Mouse (Mus musculus) forebrain, embryonic 14.5 days (tissue): ENCODE results near the gene Fdx1. TPM values are rescaled to one million over a fixed set of nuclear protein-coding genes. Genes with fewer than 3 reads are reported as not detected.
A peak's percentile ranks its signal among the peaks of the same experiment; 100 is the strongest.

Experiments
- ATAC-seq: fragments of 200-750 bp; cut with Nextera tagmentation; 2 replicates; pipeline ENCODE4 v1.8.0; 2017; ENCODE audit warnings: mild to moderate bottlenecking, moderate library complexity
- DNase-seq: peaks from one replicate; pipeline ENCODE4 v3.0.0-alpha.2; 2015; ENCODE audit warnings: low spot score
- H3K27ac ChIP-seq: fragments of 300-500 bp; sonication (generic); 2 replicates; pipeline ENCODE4 v1.5.1; 2014; ENCODE audit warnings: low read depth, mild to moderate bottlenecking, control low read depth, low read length, moderate library complexity
- H3K27me3 ChIP-seq: fragments of 300-500 bp; sonication (generic); replicated peaks from 2 replicates; pipeline ENCODE4 v1.6.1; 2014; ENCODE audit warnings: low read length, control low read depth, mixed read lengths; ENCODE audit not compliant: control insufficient read depth, insufficient read depth
- H3K36me3 ChIP-seq: fragments of 300-500 bp; sonication (generic); 2 replicates; pipeline ENCODE4 v1.6.1; 2014; ENCODE audit warnings: low read length, control low read depth; ENCODE audit not compliant: control insufficient read depth, insufficient read depth
- H3K4me1 ChIP-seq: fragments of 300-500 bp; sonication (generic); 2 replicates; pipeline ENCODE4 v1.6.1; 2014; ENCODE audit warnings: antibody characterized with exemption, low read length, control low read depth; ENCODE audit not compliant: control insufficient read depth, insufficient read depth
- H3K4me2 ChIP-seq: fragments of 300-500 bp; sonication (generic); 2 replicates; pipeline ENCODE4 v1.6.1; 2014; ENCODE audit warnings: mild to moderate bottlenecking, control low read depth, low read length
- H3K4me3 ChIP-seq: fragments of 300-500 bp; sonication (generic); 2 replicates; pipeline ENCODE4 v1.5.1; 2014; ENCODE audit warnings: low read depth, low read length, control low read depth
- H3K9ac ChIP-seq: fragments of 300-500 bp; sonication (generic); 2 replicates; pipeline ENCODE4 v1.6.1; 2014; ENCODE audit warnings: mild to moderate bottlenecking, low read length, control low read depth, moderate library complexity
- H3K9me3 ChIP-seq: fragments of 300-500 bp; sonication (generic); replicated peaks from 2 replicates; pipeline ENCODE4 v1.6.1; 2016; ENCODE audit warnings: low read length, control low read depth, mixed read lengths; ENCODE audit not compliant: control insufficient read depth
- WGBS: fragments of 180-500 bp; shearing (Covaris S2); extraction: QIAGEN DNeasy Blood & Tissue Kit; methylation state at CpG from one replicate; pipeline ENCODE4 v1.1.7; 2014; 5-methylcytosine and 5-hydroxymethylcytosine counted together
- polyA plus RNA-seq: library from polyadenylated mRNA; unstranded; fragments of >200 nt; fragmentation: Nextera tagmentation; extraction: Ambion mirVana; gene quantifications from 2 replicates; pipeline ENCODE4 v1.2.1, GENCODE M21; 2014

Fdx1 gene
- polyA plus RNA-seq, 1 experiment from 2014 or later = 55.1 TPM

GRCm38 (mm10) chr9:51974871-51975270, 11.5 kb upstream of the Fdx1 start:
- H3K36me3 ChIP-seq = no peaks in the 10 kb centered on the region
- no peaks in the 10 kb centered on the region for H3K27me3 ChIP-seq
- no peak overlapping the region for H3K4me3 ChIP-seq
- DNase-seq (no peak), ATAC-seq (no peak)
- no peak overlapping the region for H3K27ac ChIP-seq
- H3K9ac ChIP-seq = no peak overlapping the region
- WGBS = 91% methylated on average over 4 of the region's 4 CpGs
- H3K9me3 ChIP-seq = no peaks in the 10 kb centered on the region
- no peaks in the 10 kb centered on the region for H3K4me1 ChIP-seq
- no peak overlapping the region for H3K4me2 ChIP-seq

GRCm38 (mm10) chr9:51973846-51974245, 10.5 kb upstream of the Fdx1 start:
- Histone ChIP-seq H3K9ac (no peak overlapping the region), H3K4me2 (no peak overlapping the region), H3K4me1 (no peaks in the 10 kb centered on the region), H3K36me3 (no peaks in the 10 kb centered on the region), H3K4me3 (no peak overlapping the region), H3K9me3 (no peaks in the 10 kb centered on the region), H3K27me3 (no peaks in the 10 kb centered on the region), H3K27ac (no peak overlapping the region)
- DNase-seq = no peak
- ATAC-seq = no peak
- 77% methylated on average over 3 of the region's 3 CpGs for WGBS

GRCm38 (mm10) chr9:51966373-51966772, 3.0 kb upstream of the Fdx1 start:
- ATAC-seq = no peak
- H3K9me3 ChIP-seq = no peaks in the 10 kb centered on the region

GRCm38 (mm10) chr9:51964110-51964509, 754 bp upstream of the Fdx1 start:
- ATAC-seq (no peak), DNase-seq (no peak)
- WGBS = 75% methylated on average over 6 of the region's 6 CpGs
- Histone ChIP-seq H3K9ac (no peak overlapping the region), H3K4me3 (no peak overlapping the region), H3K9me3 (no peaks in the 10 kb centered on the region), H3K4me1 (peaks cover 18% of the 10 kb centered on the region), H3K27me3 (no peaks in the 10 kb centered on the region), H3K4me2 (no peak overlapping the region), H3K27ac (no peak overlapping the region), H3K36me3 (no peaks in the 10 kb centered on the region)

More at GRCm38 (mm10) chr9:51966373-51966772, 3.0 kb upstream of the Fdx1 start:
- Histone ChIP-seq H3K36me3 (no peaks in the 10 kb centered on the region), H3K4me1 (peaks cover 13% of the 10 kb centered on the region), H3K9ac (no peak overlapping the region), H3K4me3 (no peak overlapping the region), H3K27ac (no peak overlapping the region), H3K27me3 (no peaks in the 10 kb centered on the region), H3K4me2 (no peak overlapping the region)
- DNase-seq = no peak

GRCm38 (mm10) chr9:51961190-51961909, 2.0 kb downstream of the Fdx1 start:
- Histone ChIP-seq H3K27me3 (no peaks in the 10 kb centered on the region), H3K4me1 (peaks cover 18% of the 10 kb centered on the region), H3K27ac (no peak overlapping the region), H3K4me3 (no peak overlapping the region), H3K4me2 (peak overlapping the region; percentile 1), H3K9me3 (no peaks in the 10 kb centered on the region), H3K36me3 (no peaks in the 10 kb centered on the region), H3K9ac (no peak overlapping the region)
- DNase-seq (peak; percentile 19), ATAC-seq (no peak)
- 31% methylated on average over 6 of the region's 6 CpGs for WGBS

- Histone ChIP-seq H3K9me3 (no peaks in the 10 kb centered on the region), H3K36me3 (peaks cover 4% of the 10 kb centered on the region; the same call in 1 of the 2 replicates), H3K4me1 (peaks cover 18% of the 10 kb centered on the region), H3K4me2 (no peak overlapping the region), H3K4me3 (no peak overlapping the region), H3K27ac (no peak overlapping the region), H3K9ac (no peak overlapping the region), H3K27me3 (no peaks in the 10 kb centered on the region)
- no peak for ATAC-seq
- no peak for DNase-seq
- WGBS = 89% methylated on average over 2 of the region's 2 CpGs
These were observed 3.0 kb downstream of the Fdx1 start for GRCm38 (mm10) chr9:51960331-51960730.

GRCm38 (mm10) chr9:51958981-51959380, 4.4 kb downstream of the Fdx1 start:
- Histone ChIP-seq H3K9ac (no peak overlapping the region), H3K36me3 (peaks cover 11% of the 10 kb centered on the region; the same call in 1 of the 2 replicates), H3K27me3 (no peaks in the 10 kb centered on the region), H3K4me1 (peaks cover 18% of the 10 kb centered on the region), H3K9me3 (no peaks in the 10 kb centered on the region), H3K27ac (no peak overlapping the region), H3K4me3 (no peak overlapping the region), H3K4me2 (no peak overlapping the region)
- DNase-seq (peak; percentile 57), ATAC-seq (no peak)

- DNase-seq = no peak
- ATAC-seq = no peak
- peaks cover 11% of the 10 kb centered on the region for H3K4me1 ChIP-seq
- H3K27ac ChIP-seq = no peak overlapping the region
- no peak overlapping the region for H3K4me2 ChIP-seq
- WGBS = 93% methylated on average over 8 of the region's 8 CpGs
- H3K36me3 ChIP-seq = peaks cover 15% of the 10 kb centered on the region
- H3K27me3 ChIP-seq = no peaks in the 10 kb centered on the region
- H3K9ac ChIP-seq = no peak overlapping the region
- no peaks in the 10 kb centered on the region for H3K9me3 ChIP-seq
- H3K4me3 ChIP-seq = no peak overlapping the region
These were observed 6.3 kb downstream of the Fdx1 start for GRCm38 (mm10) chr9:51957025-51957424.

GRCm38 (mm10) chr9:51956484-51956883, 6.9 kb downstream of the Fdx1 start:
- Histone ChIP-seq H3K4me2 (no peak overlapping the region), H3K27me3 (no peaks in the 10 kb centered on the region), H3K4me1 (peaks cover 6% of the 10 kb centered on the region), H3K9me3 (no peaks in the 10 kb centered on the region), H3K4me3 (no peak overlapping the region), H3K36me3 (peaks cover 15% of the 10 kb centered on the region), H3K27ac (no peak overlapping the region), H3K9ac (no peak overlapping the region)
- ATAC-seq (no peak), DNase-seq (no peak)
- WGBS = 92% methylated on average over 2 of the region's 2 CpGs
